Mouse (Mus musculus): ENCODE data around the gene Dnal4. TPM values are rescaled to one million over a fixed set of nuclear protein-coding genes. Genes with fewer than 3 reads are reported as not detected.

The Dnal4 gene
- polyA plus RNA-seq, 1 experiment: 30.0 TPM

- peaks cover 57% of the 10 kb centered on the region for H3K4me1 ChIP-seq
Measured at GRCm38 (mm10) chr15:79741921-79742705, 35.5 kb downstream of the Dnal4 start, which contains the start of gene Sun2. Gene Sun2 (minus strand): TSS chr15:79742536.

GRCm38 (mm10) chr15:79741173-79741858, 36.3 kb downstream of the Dnal4 start:
- peak overlapping the region; percentile 97 for H3K4me3 ChIP-seq (replicated peaks)
- peaks cover 57% of the 10 kb centered on the region for H3K4me1 ChIP-seq
- H3K27me3 ChIP-seq (replicated peaks): no peaks in the 10 kb centered on the region
- H3K9me3 ChIP-seq: no peaks in the 10 kb centered on the region
- no peak for TF ChIP-seq FLI1 (IDR thresholded peaks at IDR 0.05; ENCODE audit: low read length)
- TF ChIP-seq GATA1 (IDR thresholded peaks at IDR 0.05; ENCODE audit: borderline replicate concordance, low read length): no peak
- H3K36me3 ChIP-seq (replicated peaks; ENCODE audit: low read length): peaks cover 63% of the 10 kb centered on the region

More at GRCm38 (mm10) chr15:79741921-79742705, 35.5 kb downstream of the Dnal4 start, which contains the start of gene Sun2:
- TF ChIP-seq GATA1 (IDR thresholded peaks at IDR 0.05; ENCODE audit: borderline replicate concordance, low read length) (no peak), FLI1 (IDR thresholded peaks at IDR 0.05; ENCODE audit: low read length) (no peak)
- H3K4me3 ChIP-seq (replicated peaks): peak within 1 kb of the TSS; percentile 97
- peaks cover 55% of the 10 kb centered on the region for H3K36me3 ChIP-seq (replicated peaks; ENCODE audit: low read length)
- H3K27me3 ChIP-seq (replicated peaks): no peaks in the 10 kb centered on the region
- no peaks in the 10 kb centered on the region for H3K9me3 ChIP-seq

DNA sequence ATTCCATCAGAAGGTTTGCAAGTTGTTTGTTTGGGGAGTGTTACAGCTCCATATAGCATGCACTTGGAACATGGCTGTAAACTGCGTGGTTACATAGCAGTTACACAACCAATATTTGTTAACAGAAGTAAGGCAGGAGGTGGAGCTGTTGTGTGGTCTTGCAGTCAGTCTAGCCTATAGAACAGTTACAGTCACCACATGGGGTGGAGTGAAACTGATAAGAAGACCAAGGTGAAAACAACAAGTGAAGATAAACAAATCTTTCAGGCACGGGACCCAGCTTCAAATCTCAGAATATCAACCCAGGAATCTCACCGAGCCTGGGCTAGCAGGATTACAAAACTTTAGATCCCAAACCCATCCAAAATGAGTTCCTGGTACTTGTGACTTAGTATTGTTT, 36.9 kb downstream of the Dnal4 start:
- H3K4me1 ChIP-seq: peaks cover 57% of the 10 kb centered on the region
- TF ChIP-seq FLI1 (IDR thresholded peaks at IDR 0.05; ENCODE audit: low read length): no peak
- TF ChIP-seq GATA1 (IDR thresholded peaks at IDR 0.05; ENCODE audit: borderline replicate concordance, low read length): no peak
- no peaks in the 10 kb centered on the region for H3K9me3 ChIP-seq
- no peaks in the 10 kb centered on the region for H3K27me3 ChIP-seq (replicated peaks)
- peak overlapping the region; percentile 97 for H3K4me3 ChIP-seq (replicated peaks)
- H3K36me3 ChIP-seq (replicated peaks; ENCODE audit: low read length): peaks cover 67% of the 10 kb centered on the region

GRCm38 (mm10) chr15:79734311-79734710, 43.3 kb downstream of the Dnal4 start:
- peaks cover 25% of the 10 kb centered on the region for H3K4me1 ChIP-seq
- H3K4me3 ChIP-seq (replicated peaks): no peak overlapping the region
- H3K27me3 ChIP-seq (replicated peaks): no peaks in the 10 kb centered on the region
- TF ChIP-seq FLI1 (IDR thresholded peaks at IDR 0.05; ENCODE audit: low read length) (no peak), GATA1 (IDR thresholded peaks at IDR 0.05; ENCODE audit: borderline replicate concordance, low read length) (no peak)
- H3K36me3 ChIP-seq (replicated peaks; ENCODE audit: low read length): peaks cover 91% of the 10 kb centered on the region
- H3K9me3 ChIP-seq: no peaks in the 10 kb centered on the region

DNA sequence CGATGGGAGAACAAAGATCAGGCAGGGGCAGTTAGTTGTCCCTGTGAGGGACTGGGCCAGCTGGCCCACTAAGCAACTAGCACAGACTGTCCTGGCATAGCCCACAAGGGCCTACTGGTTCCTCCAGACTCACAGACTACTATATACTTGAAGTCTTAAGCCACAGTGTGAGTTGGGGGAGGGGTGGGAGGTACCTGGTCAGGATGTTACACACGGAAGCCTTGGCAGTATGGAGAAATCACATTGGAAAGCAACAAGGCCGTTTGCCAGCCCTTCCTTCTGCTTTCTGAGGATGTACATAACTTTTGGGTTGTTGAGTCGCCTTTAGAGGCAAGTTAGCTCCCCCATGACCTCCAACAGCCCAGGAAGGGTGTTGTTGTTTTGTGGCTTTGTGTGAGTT, 44.0 kb downstream of the Dnal4 start:
- TF ChIP-seq FLI1 (IDR thresholded peaks at IDR 0.05; ENCODE audit: low read length) (no peak), GATA1 (IDR thresholded peaks at IDR 0.05; ENCODE audit: borderline replicate concordance, low read length) (no peak)
- Histone ChIP-seq H3K4me3 (replicated peaks) (no peak overlapping the region), H3K27me3 (replicated peaks) (no peaks in the 10 kb centered on the region), H3K36me3 (replicated peaks; ENCODE audit: low read length) (peaks cover 91% of the 10 kb centered on the region), H3K9me3 (no peaks in the 10 kb centered on the region), H3K4me1 (peaks cover 18% of the 10 kb centered on the region; the same call in 1 of the 2 replicates)

DNA sequence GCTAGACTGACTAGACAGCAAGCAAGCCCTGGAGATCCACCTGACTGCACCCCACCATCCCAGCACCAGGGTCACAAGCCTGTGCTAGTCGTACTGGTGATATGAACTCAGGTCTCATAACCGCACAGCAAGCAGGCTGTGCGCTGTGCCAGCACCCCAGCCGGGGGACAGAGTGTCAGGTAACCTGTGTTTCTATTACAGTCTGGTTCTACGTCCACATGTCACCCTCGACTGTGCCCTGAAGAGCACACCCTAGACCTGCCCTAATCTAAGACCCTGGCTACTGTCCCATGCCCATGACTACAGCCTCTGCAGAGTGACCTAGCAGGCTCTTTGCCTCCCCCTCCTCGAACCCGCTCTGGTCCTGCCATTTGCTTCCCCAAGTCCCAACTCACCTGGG, 44.5 kb downstream of the Dnal4 start:
- no peaks in the 10 kb centered on the region for H3K9me3 ChIP-seq
- H3K4me1 ChIP-seq: peaks cover 13% of the 10 kb centered on the region; the same call in 1 of the 2 replicates
- peaks cover 91% of the 10 kb centered on the region for H3K36me3 ChIP-seq (replicated peaks; ENCODE audit: low read length)
- no peak overlapping the region for H3K4me3 ChIP-seq (replicated peaks)
- no peaks in the 10 kb centered on the region for H3K27me3 ChIP-seq (replicated peaks)
- TF ChIP-seq FLI1 (IDR thresholded peaks at IDR 0.05; ENCODE audit: low read length): no peak
- TF ChIP-seq GATA1 (IDR thresholded peaks at IDR 0.05; ENCODE audit: borderline replicate concordance, low read length): no peak

DNA sequence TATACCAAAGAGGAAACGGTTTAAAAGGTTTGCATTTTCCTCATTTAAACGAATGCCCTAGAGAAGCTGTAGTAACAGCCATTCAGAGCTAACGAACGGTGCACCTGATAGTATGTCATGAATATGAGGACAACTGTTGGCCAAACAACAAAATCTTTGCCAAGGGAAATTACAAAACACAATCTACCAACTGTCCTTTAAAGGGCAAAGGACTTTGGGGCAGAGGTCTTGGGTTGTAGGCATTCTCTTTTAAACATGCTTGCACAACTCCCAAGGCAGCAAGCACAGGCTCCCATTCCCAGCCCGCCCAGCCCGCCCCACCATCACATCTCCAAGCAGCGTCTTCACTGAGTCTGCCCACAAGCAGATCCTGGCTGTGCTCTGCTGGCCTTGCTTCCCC, 46.1 kb downstream of the Dnal4 start:
- Histone ChIP-seq H3K4me1 (peaks cover 12% of the 10 kb centered on the region; the same call in 1 of the 2 replicates), H3K36me3 (replicated peaks; ENCODE audit: low read length) (peaks cover 91% of the 10 kb centered on the region), H3K4me3 (replicated peaks) (no peak overlapping the region), H3K9me3 (no peaks in the 10 kb centered on the region), H3K27me3 (replicated peaks) (peaks cover 2% of the 10 kb centered on the region)
- TF ChIP-seq GATA1 (IDR thresholded peaks at IDR 0.05; ENCODE audit: borderline replicate concordance, low read length) (no peak), FLI1 (IDR thresholded peaks at IDR 0.05; ENCODE audit: low read length) (no peak)

GRCm38 (mm10) chr15:79728731-79729388, 48.8 kb downstream of the Dnal4 start:
- Histone ChIP-seq H3K4me3 (replicated peaks) (no peak overlapping the region), H3K36me3 (replicated peaks; ENCODE audit: low read length) (peaks cover 93% of the 10 kb centered on the region), H3K27me3 (replicated peaks) (peaks cover 2% of the 10 kb centered on the region), H3K9me3 (no peaks in the 10 kb centered on the region), H3K4me1 (peaks cover 15% of the 10 kb centered on the region)
- TF ChIP-seq FLI1 (IDR thresholded peaks at IDR 0.05; ENCODE audit: low read length) (no peak), GATA1 (IDR thresholded peaks at IDR 0.05; ENCODE audit: borderline replicate concordance, low read length) (no peak)

DNA sequence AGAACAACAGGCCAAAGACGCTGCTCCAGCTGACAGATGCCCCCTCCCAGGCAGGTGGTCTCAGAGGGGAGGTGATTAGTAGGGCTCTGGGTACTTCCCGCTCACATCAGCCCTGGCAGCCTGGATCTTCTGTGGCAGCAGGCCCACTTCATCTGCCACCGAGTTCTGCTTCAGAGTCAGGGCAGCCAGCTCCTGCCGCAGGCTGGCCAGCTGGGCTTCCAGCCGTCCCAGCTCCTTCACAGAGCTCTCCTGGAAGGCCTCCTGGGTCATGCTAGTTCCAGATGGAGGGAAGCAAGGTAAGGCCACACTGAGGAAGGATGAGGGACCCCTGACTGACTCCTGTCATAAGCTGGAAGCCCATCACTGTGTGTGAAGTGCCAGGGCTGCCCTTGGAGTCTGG, 49.3 kb downstream of the Dnal4 start:
- peaks cover 93% of the 10 kb centered on the region for H3K36me3 ChIP-seq (replicated peaks; ENCODE audit: low read length)
- TF ChIP-seq FLI1 (IDR thresholded peaks at IDR 0.05; ENCODE audit: low read length): no peak
- TF ChIP-seq GATA1 (IDR thresholded peaks at IDR 0.05; ENCODE audit: borderline replicate concordance, low read length): no peak
- peaks cover 21% of the 10 kb centered on the region for H3K4me1 ChIP-seq
- H3K4me3 ChIP-seq (replicated peaks): no peak overlapping the region
- peaks cover 2% of the 10 kb centered on the region for H3K27me3 ChIP-seq (replicated peaks)
- no peaks in the 10 kb centered on the region for H3K9me3 ChIP-seq
